Mouse (Mus musculus): ENCODE data around the gene Map4.

Map4 gene

GRCm38 (mm10) chr9:109931257-109932171 is at the start of gene Map4:
Map4 (plus strand) TSS chr9:109931460.
- peak; percentile 94 for DNase-seq (ENCODE audit: low read depth, low spot score)

GRCm38 (mm10) chr9:109886259-109886658 is 45.0 kb upstream of the Map4 start:
- DNase-seq (ENCODE audit: low read depth, low spot score): no peak

DNA sequence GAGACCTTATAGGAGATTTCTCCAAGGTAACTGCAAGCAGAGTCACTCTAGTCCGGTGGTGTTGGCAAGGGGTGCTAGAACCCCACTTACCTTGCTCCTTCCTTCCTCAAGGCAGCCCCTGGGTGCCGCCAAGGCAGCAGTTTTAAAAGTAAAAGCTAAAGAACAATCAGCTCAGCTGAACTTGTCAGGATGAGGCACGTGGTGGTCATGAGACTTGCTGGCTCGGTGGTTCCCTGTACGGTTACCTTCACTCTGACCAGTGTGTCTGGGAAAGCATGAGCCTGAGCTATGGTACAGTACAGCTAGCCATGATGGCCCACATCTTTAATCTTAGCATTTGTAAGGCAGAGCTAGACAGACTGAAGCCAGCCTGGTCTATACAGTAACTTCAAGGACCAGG is 43.9 kb upstream of the Map4 start:
- DNase-seq (ENCODE audit: low read depth, low spot score): no peak

- no peak for DNase-seq (ENCODE audit: low read depth, low spot score)
These were observed 39.8 kb upstream of the Map4 start for GRCm38 (mm10) chr9:109891501-109891900.

DNA sequence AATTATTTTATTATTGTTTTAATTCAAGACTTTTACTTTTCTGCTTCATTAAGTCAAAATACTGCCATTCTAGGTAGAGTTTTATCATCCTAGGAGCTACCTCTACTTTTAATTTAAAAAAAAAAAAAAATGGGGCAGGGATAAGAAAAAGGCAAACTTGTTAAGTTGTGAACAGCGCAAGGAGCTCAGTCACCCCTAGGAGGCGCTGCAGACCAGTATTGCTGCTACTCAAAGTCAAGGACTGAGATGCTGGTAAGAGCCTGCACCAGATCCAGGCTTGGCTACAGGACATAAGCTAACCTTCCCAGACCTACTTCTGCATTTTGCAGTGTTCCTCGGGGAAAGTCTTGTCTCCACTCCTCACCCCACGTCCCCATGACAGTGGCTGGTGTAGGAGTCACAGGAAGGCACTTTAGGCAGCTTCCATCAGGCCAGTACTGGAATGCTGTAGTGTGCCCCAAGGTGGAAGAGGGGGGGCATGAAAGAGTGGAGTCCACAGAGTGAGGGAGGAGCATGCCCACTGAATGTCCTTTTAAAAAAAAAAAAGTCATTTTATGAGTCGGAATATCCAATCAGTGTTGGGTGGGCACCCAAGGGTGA is 38.5 kb upstream of the Map4 start:
- DNase-seq (ENCODE audit: low read depth, low spot score): peak; percentile 90

DNA sequence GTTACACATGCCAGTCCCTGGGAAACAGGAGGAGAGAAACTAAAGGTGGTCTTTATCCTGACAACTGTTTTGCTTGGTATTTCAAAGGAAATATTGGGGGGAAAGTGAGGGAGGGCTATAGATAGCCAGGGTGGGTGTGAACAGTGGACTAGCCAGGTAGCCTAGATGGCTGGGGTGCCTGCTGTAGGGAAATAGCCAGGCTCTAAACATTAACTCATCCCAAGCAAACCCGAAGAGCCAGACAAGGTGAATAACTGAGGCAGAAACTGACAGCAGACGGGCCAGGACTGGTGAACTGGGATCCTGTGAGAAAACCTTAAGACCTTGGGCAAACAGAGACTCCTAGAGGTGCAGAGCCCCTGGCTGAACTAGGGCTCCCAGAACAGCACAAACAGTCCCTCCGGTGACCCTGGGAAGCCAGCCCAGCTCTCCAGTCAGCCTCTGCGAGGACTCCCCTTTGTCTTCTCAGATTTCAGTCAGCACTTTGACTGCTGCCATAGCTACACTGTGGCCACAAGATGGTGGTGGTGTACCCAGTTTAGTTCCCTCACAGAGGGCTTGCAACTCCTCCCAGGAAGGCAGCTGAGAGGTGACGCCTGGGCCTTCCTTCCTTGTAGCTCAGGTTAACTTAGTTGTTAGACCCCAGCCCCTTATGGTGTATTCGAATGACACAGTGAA is 36.7 kb upstream of the Map4 start:
- peak; percentile 88 for DNase-seq (ENCODE audit: low read depth, low spot score)

- no peak for DNase-seq (ENCODE audit: low read depth, low spot score)
These were observed 35.7 kb upstream of the Map4 start for GRCm38 (mm10) chr9:109895593-109895992.

DNA sequence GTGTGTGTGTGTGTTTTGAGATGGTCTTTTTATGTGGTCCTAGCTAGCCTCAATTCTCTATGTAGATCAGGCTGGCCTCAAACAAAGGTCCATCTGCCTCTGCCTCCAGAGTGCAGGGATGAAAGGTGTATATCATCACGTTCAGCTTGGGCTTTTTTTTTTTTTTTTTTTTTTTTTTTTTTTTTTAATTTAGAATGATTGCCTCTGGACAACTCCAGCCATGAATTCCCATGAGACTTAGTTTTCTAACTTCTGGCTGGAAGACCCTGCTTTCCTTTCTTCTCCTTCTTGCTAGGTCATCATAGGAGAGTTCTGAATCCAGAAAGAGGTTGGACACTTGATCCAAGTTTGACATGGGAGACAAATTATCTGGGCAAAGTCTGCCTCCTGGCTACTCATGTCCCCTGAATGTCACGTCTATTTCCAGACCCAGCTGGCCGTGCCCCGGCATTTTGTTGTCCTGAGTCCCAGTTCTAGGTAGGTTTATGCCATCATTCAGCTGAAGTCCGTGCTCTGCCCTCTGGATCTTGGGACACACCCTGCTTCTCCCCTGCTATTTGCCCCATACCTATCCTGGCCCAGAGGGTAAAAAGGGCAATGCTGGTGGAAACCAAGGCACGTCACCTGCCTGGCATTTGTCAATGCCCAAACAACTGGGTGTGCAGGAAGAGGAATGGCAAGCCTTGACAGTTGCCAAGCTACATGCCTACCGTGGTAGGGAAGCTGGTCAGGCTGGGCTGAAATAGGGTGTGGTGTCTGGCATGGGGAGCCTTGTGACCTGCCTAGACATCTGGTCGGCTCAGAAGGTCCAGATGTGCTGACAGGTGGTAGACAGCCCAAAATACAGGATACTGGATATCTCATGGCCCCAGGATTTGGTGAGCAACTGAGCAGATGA is 34.8 kb upstream of the Map4 start:
- no peak for DNase-seq (ENCODE audit: low read depth, low spot score)

DNA sequence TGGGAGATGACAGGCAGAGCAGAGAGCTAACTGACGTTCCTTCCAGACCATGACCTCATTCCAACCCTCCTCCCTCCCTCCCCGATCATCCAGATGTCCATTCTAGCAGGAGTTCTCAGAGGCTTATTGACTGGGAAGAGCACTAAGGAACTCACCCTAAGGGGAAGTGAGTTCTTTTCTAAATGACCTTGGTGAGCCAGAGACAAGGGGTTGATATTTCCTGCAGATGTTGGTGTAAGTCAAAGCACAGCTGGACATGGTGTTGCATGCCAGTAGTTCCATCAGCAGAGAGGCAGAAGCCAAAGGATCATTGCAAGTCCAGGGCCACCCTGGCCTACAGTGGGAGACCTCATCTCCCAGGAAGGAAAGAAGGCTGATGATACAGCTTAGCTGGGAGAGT is 33.2 kb upstream of the Map4 start:
- DNase-seq (ENCODE audit: low read depth, low spot score): no peak

- no peak for DNase-seq (ENCODE audit: low read depth, low spot score)
These were observed 31.9 kb upstream of the Map4 start for GRCm38 (mm10) chr9:109899361-109899760.

- no peak for DNase-seq (ENCODE audit: low read depth, low spot score)
These were observed 31.5 kb upstream of the Map4 start for GRCm38 (mm10) chr9:109899774-109900173.

GRCm38 (mm10) chr9:109900604-109901003 is 30.7 kb upstream of the Map4 start:
- DNase-seq (ENCODE audit: low read depth, low spot score): no peak

GRCm38 (mm10) chr9:109902246-109902645 is 29.0 kb upstream of the Map4 start:
- DNase-seq (ENCODE audit: low read depth, low spot score): no peak

GRCm38 (mm10) chr9:109902740-109903139 is 28.5 kb upstream of the Map4 start:
- no peak for DNase-seq (ENCODE audit: low read depth, low spot score)

DNA sequence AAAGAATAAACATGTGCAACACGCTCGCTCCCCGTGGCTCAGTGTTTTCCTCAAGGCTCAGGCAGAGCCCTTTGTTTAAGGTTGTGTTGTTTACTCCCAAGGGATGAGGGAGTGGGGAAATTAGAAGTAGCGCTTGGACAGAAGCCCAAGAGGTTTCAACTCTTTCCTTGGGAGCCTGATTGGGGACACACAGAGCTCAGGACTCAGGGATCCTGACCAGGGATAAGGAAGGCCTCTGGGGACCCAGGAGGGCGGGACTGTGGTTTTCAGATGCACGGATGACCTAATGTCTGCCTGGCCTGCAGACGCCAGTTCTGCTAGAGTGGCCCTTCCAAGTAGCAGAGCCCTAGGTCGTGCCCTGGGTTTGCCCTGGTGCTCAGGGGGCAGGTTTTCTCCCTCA is 24.0 kb upstream of the Map4 start:
- DNase-seq (ENCODE audit: low read depth, low spot score): peak; percentile 83

DNA sequence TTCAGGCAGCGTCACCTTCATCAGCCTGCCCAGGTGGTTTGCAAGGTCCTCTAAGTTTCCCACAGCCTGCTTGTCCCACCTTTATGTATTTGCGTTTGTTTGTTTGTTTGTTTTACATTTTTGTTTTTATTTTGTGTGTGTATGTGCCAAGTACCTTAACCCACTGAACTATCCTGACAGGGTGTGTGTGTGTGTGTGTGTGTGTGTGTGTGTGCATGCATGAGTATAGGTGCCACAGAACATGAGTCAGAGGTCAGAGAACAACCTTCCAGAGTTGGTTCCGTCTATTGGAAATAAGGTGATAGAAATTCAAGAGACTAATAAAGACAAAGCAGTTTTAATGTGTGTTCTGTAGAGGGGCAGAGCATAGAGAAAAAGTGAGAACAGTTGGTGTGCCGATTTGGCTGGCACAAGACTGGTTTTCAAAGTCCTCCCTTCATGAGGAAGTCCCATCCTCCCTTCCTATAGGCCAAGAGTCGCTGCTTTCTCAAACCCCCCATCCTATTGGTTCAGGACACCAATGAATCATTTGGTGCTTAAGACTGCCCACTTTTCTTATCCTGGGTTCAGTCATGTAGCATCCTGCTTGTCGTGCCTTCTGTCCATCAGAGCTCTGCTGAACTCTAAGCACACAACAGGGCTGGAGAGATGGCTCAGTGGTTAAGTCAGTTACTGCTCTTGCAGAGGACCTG is 23.3 kb upstream of the Map4 start:
- peak; percentile 70 for DNase-seq (ENCODE audit: low read depth, low spot score)

- DNase-seq (ENCODE audit: low read depth, low spot score): no peak
These were observed 22.2 kb upstream of the Map4 start for GRCm38 (mm10) chr9:109909102-109909501.

- no peak for DNase-seq (ENCODE audit: low read depth, low spot score)
These were observed 21.3 kb upstream of the Map4 start for GRCm38 (mm10) chr9:109909926-109910325.

GRCm38 (mm10) chr9:109911779-109912178 is 19.5 kb upstream of the Map4 start:
- no peak for DNase-seq (ENCODE audit: low read depth, low spot score)

DNA sequence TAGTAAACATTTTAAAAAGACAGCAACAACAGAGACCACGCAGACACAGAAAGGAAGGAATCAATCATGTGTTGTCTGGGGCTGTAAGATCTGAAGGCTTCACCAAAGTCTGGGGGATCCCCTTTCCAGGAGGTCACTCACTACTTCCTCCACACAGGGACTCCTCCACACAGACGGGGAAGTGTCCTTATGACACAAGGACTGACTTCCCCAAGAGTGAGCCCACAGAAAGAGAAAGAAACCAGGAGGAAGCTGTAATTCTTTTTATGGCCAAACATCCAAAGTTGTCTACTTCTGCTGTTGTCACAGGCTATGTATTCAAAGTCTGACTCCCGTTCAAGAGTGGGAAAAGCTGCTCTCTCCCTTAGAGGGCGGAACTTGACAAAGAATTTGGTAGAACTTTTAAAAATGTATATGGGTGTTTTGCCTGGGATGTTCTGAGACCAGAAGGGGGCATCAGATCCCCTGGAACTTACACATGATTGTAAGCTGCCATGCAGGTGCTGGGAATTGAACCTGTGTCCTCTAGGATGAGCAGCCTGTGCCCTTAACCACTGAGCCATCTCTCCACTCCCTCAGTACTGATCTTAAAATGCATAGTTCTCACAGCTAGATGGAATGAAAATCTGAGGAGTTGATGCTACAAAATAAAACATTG is 16.9 kb upstream of the Map4 start:
- no peak for DNase-seq (ENCODE audit: low read depth, low spot score)

All from 3T3-L1 (cell line).